Mouse (Mus musculus) embryonic fibroblast, embryonic 13.5 days (primary cell): ENCODE measurements around the gene Phf13.

Source experiments
- CTCF ChIP-seq: IDR thresholded peaks from 2 replicates; pipeline ENCODE4 v1.5.1; 2011; ENCODE audit warnings: mild to moderate bottlenecking, control low read depth, low read length, moderate library complexity, borderline replicate concordance; ENCODE audit not compliant: insufficient read depth
- POLR2A ChIP-seq: IDR thresholded peaks from 2 replicates; pipeline ENCODE4 v1.6.1; 2011; ENCODE audit warnings: low read depth, mild to moderate bottlenecking, control low read depth, low read length, moderate library complexity

DNA sequence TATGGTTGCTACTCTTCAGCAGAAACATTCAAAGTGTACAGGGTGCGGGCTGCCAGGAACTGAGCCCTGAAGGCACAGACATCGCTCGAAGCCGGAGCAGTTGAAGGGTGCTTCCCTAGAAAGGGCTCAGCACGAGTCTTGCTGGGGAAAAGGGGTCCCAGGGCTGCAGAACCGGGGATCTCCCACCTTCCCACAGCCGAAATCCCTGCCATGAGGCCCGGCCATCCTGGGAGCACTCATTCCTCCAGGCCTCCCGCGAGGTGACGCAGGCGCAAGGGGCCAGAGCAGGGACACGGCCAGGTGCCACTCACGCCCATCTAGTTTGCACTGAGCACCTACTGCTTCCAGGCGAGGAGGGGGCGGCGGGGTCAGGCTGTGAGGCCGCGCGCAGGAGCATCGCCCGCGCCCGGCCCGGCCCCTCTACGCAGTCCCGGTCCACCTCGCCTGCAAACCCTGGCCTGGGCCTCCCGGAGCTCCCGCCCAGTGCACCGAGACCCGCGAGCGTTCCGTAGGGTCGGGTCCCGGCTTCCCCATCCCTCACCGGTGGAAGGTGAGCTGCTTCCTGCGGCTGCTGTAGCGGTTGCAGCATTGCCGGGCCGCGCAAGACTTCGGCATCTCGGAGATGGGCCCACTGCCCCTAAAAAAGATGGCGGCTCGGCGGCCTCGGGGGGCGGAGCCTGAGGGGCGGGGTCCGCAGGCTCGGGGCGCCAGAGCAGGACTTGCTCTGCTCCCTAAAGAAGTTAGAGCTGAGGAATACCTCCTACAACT is 7.5 kb downstream of the Phf13 start, which contains the start of gene Thap3:
- TF ChIP-seq POLR2A (peak; percentile 54), CTCF (no peak)
